Mouse (Mus musculus) lung, postnatal 36 days (tissue): ENCODE results near the gene Slc45a1.

Experiments
- DNase-seq: peaks from one replicate; pipeline ENCODE4 v3.0.0; 2022; ENCODE audit warnings: mixed read lengths

Gene Slc45a1

DNA sequence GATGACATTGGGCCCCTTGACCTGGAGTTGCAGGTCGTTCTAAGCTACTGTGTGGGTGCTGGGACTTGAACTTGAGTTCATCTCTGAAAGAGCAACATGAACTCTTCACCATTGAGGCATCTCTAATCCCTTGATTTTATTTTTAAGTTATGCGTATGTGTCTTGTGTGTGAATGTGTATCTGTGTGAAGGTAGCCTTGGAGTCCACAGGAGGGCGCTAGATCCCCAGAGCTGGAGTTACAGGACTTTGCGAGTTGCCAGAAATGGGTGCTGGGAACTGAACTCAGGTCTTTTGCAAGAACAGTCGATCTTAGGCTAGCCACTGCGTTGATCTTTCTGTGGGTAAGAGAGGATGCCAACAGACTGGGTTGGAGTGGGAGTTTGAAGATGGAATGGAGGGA is 4.5 kb upstream of the Slc45a1 start:
- DNase-seq: peak; percentile 41

DNA sequence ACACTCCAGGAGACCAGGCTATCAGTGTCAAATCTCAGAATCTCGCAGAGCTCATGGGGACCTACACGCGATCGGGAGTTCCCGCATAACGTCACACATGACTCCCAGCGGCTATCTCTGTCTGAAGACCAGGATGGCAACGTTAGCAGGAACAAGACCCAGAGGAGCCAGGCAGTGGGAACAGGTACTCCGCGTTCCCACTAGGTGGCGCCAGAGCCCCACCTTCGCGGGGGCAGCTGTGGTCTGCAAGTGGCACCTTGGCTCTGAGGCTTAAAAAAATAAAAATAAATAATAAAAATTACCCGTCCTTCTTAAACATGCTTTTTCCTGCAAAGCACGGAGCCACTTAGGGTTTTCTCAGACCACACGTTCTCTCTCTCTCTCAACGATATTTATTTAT is 4.0 kb upstream of the Slc45a1 start:
- DNase-seq: peak; percentile 84

DNA sequence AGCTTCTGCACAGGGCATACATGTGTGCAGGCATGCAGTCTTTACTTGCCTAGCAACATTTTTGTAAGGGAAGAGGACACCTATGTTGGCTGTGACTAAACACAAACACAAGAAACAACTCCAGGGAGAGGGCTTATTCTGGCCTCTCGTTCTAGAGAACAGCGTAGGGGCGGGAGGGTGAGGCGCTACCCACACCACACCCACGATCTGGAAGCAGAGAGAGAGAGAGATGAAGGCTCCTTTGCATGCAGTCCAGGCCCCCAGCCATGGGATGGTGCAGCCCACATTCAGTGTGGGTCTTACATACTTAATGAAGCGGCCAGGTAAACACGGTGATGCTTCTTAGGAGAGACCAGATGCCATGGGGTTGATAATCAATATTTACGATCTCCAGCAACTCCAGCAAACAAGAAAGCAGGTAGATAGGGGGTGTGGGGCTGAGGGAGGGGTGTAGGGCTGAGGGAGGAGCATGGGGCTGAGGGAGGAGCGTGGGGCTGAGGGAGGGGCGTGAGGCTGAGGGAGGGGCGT is 1.2 kb upstream of the Slc45a1 start:
- no peak for DNase-seq

DNA sequence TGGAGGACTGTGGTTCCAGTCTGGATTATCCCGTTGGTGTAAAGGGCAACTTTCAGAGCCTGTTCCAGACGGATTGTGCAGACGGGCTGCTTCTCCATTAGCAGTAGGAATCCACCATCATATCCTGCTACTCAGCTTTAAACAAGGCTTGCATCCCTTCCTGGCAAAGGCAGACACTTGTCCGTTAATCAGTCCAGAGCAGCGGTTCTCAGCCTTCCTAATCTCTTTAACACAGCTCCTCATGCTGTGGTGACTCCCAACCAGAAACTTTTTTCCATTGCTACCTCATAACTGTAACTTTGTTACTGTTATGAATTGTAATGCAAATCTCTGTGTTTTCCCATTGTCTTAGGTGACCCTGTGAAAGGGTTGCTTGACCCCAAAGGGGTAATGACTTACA is 2.6 kb downstream of the Slc45a1 start:
- DNase-seq: no peak

DNA sequence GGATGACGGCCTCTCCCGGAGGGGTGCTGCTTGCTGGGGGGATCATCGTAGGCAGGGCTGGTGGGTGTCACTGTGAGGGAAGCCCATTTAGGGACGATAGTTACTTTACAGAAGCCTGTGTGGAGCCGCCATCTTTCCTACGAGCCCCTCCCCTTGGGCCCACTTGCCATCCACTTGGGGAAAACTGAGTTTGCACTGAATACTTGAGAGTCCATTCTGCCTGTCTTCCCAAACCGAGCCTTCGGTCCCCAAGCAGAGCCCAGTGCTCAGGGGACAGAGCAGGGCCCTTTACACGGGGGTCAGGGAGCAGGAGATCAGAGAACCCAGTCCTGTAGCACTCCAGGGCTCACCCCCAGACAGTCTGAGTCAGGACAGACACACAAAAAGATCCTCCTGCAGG is 7.7 kb downstream of the Slc45a1 start:
- no peak for DNase-seq

DNA sequence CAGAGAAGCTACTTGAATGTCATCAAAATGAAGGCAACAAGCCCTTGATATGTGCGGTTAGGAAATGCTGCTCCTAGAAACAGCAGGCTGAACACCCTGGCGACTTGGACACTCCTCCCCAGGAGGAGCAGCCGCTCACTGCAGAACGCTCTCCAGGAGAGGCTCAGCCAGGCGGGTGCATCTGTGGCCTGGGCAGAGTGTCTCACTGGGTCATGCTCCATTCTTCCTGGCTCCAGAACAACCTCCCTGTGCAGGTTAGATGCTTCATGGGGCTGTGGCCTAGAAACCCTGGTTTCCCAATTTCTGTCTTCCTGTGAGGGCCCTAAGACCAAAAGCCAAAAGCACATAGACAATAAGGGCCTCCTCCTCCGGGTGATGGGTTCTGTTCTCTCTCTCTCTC is 15.3 kb downstream of the Slc45a1 start:
- DNase-seq: no peak

DNA sequence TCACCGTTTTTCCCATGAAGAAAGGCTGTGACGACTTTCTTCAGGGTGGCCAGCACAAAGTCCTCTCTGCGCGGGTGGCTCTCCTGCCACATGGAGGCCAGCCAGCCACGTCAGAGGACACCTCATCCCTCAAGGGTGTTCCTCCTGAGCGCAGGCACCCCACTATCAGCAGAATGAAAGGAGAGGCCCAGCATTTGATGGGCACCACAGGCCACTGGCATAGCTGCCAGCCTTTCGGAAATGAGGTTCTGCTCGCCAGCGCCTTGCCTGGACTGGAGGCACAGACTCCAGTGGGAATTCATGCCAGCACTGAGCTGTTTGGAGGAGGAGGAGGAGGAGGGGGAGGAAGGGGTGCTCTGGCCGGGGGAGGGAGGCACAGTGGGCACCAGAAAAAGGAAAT is 16.4 kb downstream of the Slc45a1 start:
- no peak for DNase-seq

DNA sequence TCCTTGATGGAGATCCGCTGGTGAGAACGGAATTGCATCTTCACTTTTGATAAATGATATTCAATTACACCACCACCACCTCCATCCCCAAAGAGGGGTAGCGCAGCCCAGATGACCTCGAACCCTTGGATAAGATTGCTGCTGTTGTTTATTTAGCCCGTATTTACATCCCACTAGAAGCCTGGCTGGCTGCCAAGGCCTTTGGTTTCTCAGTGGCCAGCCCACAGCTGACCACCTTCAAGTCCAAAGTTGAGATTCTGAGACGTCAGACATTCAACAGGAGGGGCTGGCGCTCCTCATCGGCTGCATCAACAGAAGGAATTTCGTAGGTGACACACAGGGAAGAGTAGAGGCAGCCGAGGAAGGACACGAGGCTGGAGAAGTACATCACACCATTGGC is 22.7 kb downstream of the Slc45a1 start:
- no peak for DNase-seq

DNA sequence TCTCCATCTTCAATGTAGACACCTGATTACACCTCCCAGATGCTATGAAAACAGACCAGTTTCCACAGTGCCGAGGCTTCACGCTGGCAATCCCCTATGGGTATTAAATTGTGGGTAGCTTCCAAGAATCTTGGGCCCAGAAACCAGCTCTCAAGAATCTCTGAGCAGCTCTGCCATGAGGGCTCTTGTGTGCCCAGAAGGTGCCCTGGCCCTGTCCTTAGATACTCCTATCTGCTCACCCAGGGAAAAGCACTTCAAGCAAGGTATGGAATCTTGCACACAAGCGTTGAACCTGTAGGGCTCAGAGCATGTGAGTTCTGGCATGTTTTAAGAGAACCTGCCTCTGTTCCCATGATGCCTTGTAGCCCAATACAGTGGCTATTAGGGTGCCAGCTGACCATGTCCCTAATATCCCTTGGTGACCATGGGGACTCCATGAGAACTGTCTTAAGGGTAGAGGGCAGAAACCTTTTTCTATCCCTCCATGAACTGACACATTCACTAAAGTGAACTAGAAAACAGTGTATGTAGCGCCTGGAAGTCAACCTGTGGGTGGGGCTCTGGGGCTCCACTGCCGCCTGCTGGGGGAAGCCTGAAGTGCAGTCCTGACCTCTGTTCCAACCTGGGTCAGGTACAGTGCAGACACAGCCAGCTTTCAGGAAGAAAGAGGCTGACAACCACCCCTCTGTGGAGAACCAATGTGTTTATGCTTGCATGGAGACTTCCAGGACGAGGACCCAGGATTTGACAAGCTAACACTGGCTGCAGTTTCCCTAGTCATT is 25.8 kb downstream of the Slc45a1 start:
- DNase-seq: peak; percentile 83

DNA sequence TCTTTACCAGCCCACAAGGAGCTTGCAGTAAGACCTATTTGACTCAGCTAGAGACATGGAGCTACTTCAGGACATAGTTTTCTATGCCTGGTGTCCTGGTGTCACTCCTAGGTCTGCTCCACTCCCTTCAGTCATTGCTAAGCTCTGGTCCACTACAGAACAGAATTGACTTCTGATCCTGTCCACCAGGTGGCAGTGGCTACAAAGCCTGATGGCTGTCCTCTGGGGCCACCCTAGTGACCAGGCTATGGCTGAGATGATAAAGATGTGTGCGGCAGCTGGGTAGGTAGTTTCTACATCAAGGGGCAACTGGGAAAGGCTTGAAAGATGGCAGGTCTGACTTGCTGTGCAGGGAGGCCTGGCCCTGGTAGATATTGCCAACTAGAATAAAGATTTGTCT is 26.5 kb downstream of the Slc45a1 start:
- DNase-seq: peak; percentile 89

DNA sequence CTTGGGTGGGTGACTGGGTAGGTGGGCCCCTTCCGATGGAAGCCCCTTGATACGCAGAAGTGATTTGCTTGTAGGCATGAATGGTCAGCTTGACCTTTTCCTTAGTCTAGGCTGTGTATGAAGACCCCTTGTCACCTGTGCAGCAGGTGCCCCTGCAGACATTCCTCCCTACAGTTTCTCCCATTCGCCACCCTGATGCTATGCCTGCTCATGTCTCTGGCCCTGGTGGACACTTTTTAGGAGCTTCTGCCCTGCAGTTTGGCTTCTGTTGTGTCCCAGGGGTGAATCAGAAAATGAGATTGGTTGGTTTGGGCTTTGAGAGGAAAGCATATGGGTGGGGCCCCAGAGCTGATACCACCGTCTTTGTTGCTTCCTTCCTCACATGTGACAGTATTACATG is 27.0 kb downstream of the Slc45a1 start:
- no peak for DNase-seq

DNA sequence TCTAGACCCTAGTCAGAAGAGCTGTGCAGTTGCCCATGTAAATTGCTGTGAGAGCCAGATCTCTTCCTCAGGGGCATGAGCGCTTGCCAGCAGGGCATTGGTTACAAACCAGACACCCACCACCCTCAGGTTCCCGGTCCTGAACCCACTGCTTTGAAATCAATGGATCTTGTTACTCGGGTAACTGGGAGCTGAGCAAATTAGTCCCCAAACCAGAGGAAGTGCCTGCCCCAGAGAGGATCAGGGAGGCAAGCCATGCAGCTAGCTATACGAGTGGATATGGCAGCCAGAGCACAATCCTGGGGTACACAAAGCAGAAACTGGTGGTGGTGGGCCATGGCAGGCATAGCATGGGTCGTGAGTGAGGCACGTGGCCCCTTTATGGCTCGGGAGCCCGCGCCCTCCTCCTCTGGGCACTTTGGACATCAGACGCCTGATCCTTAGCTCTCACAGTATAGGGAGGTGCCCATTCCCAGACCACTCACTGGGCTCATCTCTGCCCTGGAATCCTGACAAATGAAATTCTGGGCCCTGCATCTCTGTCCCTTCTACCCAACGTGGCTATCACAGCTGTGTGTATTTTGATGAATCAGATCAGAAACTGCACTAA is 27.7 kb downstream of the Slc45a1 start:
- DNase-seq: no peak

DNA sequence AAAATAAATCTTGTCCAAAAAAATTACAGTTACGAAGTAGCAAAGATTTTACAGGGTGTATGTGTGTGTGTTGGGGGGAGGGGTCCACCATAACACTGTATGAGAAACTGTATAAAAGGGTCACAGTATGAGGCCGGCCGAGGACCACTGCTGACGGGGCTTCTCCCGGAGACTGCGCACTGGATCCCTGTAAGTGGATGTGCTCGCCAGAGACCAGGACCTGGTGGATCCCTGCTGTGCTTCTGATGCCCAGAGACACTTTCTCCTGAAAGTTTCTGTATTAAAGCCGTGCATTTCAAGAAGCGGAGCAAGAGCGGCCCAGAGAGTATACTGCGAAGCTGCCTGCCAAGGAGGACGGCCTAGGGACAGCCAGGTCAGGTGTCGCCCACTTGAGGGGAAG is 29.3 kb downstream of the Slc45a1 start:
- no peak for DNase-seq

DNA sequence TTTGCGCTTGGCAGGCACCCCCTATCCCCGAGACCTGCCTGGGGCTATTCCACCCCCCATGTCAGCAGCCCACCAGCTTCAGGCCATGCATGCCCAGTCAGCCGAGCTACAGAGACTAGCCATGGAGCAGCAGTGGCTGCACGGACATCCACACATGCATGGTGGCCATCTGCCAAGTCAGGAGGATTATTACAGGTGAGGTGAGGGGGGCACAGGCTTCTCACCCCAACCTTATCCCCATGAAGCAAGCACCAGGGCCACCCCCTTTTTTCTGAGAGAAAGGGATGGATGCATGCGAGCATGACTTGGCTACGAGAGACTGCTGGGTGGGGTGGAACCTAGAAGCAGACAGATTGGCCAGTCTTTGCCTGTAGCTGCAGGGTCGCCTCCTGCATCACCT is 33.0 kb downstream of the Slc45a1 start:
- no peak for DNase-seq

DNA sequence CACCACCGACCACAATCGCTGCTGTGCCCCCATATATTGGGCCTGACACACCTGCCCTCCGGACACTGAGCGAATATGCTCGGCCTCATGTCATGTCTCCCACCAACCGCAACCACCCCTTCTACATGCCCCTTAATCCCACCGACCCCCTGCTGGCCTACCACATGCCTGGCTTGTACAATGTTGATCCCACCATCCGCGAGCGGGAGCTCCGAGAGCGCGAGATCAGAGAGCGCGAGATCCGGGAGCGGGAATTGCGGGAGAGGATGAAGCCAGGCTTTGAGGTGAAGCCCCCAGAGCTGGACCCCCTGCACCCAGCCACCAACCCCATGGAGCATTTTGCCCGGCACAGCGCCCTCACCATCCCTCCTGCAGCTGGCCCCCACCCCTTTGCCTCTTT is 35.1 kb downstream of the Slc45a1 start:
- no peak for DNase-seq

DNA sequence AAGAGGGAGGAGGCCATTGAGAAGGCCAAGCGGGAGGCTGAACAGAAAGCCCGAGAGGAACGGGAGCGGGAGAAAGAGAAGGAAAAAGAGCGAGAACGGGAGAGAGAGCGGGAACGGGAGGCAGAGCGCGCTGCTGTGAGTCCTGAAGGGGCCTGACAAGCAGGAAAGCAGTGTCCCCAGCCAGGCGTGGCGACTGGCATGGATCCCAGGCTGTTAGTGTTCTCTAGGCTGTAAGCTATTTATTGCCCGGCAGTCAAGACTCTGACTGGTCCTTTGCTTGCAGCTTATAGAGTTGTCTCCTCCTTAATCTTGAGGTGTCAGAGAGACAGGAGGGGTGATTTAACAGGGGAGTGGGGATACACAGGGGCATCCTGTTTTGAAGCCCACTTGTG is 35.9 kb downstream of the Slc45a1 start:
- DNase-seq: peak; percentile 51

DNA sequence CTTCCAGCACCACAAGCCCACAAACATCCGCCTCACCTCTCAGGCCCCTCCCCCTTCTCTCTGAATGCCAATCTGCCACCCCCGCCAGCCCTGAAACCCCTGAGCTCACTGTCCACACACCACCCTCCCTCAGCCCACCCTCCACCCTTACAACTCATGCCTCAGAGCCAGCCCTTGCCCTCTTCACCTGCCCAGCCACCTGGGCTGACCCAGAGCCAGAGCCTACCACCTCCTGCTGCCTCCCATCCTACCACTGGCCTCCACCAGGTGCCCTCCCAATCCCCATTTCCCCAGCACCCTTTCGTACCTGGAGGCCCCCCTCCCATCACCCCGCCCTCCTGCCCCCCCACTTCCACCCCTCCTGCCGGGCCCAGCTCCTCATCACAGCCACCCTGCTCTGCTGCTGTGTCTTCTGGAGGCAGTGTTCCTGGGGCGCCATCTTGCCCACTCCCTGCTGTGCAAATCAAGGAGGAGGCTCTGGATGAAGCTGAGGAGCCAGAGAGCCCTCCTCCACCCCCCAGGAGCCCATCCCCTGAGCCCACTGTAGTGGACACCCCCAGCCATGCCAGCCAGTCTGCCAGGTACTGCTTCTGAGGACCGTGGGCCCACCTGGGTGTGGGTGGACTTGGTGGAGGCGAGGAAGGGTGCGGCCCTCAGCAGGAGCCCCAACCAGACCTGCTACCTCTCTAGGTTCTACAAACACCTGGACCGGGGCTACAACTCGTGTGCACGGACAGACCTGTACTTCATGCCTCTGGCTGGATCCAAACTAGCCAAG is 36.5 kb downstream of the Slc45a1 start:
- no peak for DNase-seq

DNA sequence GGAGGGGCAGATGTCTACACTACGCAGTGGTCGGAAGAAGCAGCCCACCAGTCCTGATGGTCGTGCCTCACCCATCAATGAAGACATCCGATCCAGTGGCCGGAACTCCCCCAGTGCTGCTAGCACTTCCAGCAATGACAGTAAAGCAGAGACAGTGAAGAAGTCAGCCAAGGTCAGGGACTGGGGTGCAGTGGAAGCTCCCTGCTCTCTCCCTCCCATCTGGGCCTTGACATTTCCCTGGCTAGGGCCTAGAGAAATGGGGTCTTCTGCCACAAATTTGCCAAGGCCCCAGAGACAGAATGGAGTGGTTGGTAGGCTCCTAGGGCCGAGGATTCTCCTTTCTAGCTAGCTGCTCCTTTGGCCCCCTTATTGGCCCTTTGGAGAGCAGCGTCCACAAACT is 38.3 kb downstream of the Slc45a1 start:
- DNase-seq: no peak

DNA sequence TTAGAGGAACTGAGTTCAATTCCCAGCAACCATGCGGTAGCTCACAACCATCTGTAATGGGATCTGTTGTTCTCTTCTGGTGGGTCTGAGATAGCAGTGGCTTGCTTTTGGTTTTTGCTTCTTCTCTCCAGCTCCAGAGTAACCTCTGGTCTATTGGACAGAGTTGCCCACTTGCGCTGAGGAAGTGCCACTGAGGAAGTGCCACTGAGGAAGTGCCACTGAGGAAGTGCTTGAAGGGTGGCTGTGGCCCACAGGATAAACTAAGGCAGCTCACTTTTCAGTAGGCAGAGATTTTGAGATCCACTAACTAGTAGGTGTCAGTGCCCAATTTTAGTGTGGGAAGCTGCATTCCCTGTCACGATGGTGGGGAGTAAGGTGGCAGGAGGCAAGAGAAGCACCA is 43.3 kb downstream of the Slc45a1 start:
- DNase-seq: no peak

DNA sequence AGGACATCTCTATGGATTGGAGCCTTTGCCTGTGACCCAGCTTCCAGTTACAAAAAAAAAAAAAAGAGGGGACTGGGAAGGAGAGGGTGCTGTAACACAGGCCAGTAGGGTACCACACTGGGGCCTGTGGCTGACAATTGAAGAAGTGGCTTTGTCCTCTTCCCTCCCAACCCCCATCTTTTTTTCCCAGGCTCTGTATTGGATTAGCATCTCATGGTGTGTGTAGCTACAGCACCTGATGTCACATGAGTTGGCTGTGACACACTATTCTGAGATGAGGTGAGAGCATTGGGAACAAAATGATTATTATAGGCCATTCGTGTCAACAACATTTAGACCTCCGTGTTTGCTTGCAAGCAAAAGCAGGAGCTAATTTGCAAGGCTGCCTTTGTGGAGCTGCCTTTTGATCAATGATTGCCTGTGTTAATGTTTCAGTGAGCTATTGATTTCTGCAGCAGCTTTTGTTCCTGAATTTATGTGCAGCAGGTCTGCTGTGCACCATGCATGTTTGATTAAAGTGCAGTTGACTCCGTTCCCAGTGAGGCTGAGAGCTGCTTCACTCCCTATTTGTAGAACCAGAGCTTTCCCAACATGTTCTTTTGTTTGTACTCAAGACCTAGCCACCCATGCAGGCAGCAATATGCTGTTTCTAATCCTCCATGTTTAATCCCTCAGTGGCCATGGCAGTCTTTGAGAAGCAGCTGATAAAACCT is 45.4 kb downstream of the Slc45a1 start:
- no peak for DNase-seq

DNA sequence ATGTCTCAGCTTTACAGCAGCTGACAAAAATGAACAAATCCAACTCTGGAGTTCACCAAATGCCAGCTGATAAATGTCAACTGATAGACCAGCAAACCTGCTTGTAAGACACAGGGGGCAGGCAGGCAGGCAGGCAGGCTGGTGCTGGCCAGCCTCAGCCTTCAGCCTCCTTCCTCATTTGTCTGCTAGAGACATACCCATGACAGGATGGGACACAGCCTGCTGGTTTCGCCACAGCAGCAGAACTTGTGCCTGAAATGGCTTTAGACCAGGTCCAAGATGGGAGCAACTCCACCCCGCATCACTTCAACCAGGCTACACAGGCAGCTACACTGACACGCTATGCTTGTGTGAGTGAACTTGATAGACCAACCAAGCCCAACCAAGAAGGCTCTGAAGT is 46.2 kb downstream of the Slc45a1 start:
- DNase-seq: no peak

DNA sequence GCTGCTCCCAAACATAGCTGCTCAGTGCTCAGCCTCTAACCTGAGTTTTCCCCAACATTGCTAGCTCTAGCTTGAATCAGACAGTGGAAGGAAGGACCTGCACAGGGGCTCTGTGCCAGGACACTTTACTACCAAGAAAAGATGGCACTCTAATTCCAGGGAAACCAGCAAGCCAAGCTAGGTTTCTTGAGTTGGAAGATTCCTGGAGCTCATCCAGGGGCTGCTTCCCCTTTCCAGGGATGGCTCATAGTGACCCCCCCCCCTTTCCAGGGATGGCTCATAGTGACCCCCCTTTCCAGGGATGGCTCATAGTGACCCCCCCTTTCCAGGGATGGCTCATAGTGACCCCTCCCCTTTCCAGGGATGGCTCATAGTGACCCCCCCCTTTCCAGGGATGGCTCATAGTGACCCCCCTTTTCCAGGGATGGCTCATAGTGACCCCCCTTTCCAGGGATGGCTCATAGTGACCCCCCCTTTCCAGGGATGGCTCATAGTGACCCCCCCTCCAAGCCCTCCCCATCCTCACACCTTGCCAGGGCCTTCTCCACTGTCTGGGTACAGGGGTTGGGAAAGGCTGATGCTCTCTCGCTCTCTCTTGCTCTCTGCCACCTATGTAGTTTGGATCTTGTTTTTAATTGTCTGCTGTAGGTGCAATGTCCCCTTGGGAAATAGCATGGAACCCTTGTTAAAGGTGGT is 48.5 kb downstream of the Slc45a1 start:
- no peak for DNase-seq

DNA sequence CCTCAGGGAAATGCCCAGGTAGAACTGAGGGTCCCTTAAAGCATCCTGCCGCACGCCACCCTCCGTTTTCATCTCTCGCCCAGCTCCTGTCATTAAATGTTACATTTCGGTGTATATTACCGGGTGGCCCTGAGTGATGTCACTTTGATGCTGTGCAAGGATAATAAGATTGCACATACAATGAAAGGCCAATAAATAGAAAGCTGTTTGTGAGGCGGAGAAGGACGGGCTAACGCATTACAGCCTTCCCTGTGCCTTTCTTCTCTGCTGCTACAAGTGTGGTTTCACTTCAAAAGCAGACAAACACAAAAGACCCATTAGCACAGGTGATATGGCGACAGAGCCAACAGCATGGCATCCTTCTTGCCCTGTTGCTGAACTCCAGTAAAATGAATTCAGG is 50.5 kb downstream of the Slc45a1 start:
- no peak for DNase-seq
